Mouse (Mus musculus) ovary, postnatal 14 days (tissue): ENCODE data around the gene Gm45140.
A peak's percentile ranks its signal among the peaks of the same experiment; 100 is the strongest.
"Not testable (repeated sequence)": the region's sequence is repeated elsewhere in the genome, so short reads cannot be mapped to it uniquely, and the experiment has no call there.

Experiments used
- DNase-seq: peaks from one replicate; pipeline ENCODE4 v3.0.0; 2022; ENCODE audit warnings: low spot score

Gm45140 gene

DNA sequence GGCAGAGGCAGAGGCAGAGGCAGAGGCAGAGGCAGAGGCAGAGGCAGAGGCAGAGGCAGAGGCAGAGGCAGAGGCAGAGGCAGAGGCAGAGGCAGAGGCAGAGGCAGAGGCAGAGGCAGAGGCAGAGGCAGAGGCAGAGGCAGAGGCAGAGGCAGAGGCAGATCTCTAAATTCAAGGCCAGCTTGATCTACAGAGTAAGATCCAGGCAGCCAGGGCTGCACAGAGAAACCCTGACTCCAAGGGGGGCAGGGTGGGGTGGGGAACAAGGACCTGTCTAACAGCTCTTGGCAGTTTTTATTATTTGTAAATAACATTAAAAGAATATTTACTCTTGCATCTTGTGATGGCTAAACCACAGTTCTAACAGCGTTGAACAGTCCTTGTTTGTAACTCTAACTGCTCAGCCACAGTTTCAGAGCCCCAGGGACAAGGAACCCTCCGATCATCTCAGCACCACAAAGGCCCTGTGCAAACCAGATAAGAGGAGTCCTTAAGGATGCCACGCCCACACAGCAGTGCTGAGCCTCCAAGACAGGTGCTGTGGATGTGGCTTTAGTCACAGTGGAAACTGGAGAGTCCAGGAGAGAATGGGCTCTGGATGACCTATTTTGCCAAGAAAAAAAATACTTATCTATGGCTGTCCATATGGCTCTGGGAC lies 59.9 kb downstream of the Gm45140 start:
- no peak for DNase-seq

DNA sequence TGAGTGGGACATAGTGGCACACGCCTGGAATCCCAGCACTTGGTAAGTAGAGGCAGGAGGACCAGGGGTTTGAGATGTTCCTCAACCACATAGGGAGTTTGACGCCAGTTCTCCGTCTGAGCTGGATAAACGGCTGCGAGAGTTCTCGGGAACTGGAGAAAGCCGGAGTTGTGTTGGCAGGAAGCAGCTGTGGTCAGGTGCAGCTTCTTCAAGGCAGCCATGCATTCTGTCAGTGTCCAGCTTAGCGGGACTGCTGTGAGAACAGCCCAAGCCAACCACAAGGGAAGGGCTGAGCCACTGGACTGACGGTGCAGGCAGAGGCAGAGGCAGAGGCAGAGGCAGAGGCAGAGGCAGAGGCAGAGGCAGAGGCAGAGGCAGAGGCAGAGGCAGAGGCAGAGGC lies 60.7 kb downstream of the Gm45140 start:
- DNase-seq: no peak

DNA sequence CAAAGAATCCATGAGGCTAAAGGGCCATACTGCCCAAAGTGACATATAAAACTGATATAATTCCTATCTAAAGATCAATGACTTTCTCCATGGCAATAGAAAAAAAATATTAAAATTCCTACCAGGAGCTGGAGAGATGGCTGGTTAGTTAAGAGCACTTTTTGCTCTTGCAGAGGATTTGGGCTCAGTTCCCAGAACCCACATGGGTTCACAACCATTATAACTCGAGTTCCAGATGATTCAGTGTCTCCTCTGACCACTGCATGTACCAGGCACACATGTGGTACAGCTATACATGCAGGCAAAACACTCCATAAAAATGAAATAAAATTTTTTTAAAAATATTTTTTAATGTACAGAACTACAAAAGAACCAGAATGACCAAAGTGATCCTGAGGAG lies 61.1 kb downstream of the Gm45140 start:
- DNase-seq: no peak

DNA sequence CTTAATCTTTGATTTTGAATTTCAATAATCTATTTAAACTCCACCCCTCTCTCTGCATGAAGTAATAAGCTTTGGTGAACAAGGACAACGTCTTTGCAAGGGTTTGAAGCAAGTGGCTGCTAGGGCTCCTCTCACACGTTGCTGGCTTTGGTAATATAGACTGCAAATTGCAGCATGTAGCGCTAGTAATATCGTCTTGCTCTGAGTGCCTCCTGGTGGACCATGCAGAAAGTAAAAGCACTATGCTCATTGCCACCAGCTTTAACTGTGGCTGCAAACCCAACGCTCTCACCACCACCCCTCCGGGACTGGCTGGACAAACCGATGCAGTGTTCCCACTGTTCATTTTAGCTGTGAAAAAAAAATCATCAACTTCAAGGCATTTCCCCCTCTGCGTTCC lies 65.0 kb downstream of the Gm45140 start:
- DNase-seq: no peak

DNA sequence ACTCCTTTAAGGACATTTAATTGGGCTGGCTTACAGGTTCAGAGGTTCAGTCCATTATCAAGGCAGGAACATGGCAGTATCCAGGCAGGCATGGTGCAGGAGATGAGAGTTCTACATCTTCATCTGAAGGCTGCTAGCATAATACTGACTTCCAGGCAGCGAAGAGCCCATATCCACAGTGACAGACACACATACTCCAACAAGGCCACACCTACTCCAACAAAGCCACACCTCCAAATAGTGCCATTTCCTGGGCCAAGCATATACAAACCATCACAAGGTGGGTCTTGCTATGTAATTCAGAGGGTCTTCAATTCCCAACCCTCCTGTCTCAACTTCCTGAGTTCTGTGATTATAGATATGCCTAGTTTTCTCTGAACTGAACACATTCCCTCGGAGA lies 71.3 kb downstream of the Gm45140 start:
- not testable (repeated sequence) for DNase-seq

DNA sequence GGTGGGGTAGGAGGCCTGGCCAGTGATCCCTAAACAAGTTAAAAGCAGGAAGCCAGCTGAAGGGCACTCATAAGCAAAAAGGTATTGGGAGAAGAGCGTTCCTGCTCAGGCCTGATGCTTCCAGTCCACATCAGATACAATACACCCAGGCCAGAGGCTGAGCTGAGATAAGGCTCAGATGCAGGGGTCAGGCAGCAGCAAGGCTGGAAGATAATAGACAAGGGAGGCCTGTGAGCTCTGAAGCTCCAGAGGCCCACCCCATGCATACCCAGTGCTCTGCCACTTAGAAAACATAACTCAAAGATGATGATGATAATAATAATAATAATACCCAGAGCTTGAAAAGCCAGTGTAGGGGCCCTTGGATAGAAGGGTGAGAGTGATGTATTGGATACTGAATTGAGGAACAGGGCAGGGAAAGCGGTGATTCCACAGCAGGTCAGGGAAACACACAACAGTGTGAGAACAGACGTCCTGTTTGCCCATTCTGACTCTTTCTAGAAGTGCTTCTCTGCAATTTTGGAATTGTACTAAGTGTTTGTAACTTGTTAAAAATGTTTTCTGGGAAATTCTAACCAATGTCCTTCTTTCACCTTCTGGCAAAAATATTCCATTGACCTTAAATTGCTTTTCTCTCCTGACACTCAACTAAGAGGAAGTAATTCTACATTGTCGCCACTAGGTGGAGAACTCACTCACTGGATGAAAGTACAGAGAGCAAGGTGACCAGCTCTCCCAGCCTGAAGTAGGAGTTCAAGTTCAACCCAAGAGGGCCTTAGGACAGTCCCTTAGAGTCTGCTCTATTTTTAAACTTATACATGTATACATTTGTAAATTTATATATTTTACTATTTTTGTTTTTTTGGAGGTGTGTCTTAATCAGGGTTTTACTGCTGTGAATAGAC lies 72.0 kb downstream of the Gm45140 start:
- DNase-seq: no peak

DNA sequence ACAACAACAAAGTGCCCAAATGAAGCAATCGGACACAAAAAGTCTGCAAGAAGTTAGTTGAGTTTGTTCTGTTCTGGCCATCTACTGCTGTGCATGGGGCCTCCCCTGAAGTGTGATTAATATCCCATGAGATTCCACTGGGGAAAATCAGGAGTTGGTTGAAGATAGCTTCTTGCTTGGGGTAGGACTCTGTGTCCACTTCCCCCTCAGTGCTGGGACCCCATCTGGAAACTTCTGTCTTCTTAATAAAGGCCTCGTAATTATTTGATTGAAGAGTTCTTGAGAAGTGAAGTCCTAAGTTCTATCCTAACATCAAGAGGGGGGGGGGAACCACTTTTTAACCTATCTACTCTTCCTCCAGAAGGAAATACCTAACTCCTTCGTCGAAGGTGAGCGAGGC lies 73.4 kb downstream of the Gm45140 start:
- no peak for DNase-seq

DNA sequence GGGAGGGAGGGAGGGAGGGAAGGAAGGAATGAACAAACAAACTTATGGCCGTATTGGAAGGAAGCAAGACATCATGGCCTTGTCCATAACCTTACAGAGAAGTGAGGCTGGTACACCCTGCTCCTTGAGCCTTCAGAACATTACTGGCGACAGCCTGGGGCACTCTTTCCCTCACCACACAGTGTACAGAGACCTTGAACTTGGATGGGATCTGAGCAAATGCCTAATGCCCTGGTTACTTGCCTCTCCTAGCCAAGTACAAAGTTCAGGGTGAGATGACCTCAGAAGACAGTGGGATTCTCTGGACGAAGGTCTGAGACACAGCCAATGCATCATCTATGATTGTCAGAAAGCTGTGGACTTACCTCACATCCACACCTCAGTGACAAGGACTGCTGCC lies 75.7 kb downstream of the Gm45140 start:
- no peak for DNase-seq

DNA sequence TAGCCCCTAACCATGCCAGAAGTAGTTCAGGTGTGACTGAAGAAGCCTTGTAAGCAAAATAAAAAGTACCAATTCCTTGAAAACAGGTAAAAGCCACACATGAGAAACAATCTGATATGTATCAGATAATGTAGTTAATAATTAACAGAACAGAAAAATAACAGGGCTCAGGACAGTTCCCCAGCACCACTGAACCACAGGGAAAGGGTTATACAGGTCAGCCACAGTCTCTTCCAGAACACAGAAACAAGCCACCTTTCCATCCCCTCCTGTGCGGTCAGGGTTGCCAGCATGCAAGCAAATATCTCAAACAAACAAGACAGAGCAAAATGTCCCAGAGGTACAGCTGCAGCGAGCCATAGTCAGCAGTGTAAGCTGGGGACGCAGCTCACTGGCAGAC lies 76.2 kb downstream of the Gm45140 start:
- DNase-seq: no peak

DNA sequence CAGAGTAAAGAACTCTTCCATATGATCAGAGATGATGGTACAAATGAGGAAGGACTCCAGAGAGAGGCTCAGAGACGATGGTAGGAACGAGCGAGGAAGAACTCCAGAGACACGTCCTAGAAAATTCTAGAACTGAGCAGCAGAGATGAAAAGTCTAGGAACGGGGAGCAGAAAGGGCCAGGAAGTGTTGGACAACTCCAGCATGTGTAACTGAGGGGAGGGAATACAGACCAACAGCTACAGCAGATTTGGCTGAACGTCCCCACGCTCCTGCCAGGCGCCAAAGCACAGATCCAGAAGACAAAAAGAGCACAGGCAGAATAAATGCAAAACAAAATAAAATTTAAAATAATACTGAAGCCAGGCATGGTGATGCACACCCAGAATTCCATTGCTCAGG lies 78.7 kb downstream of the Gm45140 start:
- DNase-seq: no peak

DNA sequence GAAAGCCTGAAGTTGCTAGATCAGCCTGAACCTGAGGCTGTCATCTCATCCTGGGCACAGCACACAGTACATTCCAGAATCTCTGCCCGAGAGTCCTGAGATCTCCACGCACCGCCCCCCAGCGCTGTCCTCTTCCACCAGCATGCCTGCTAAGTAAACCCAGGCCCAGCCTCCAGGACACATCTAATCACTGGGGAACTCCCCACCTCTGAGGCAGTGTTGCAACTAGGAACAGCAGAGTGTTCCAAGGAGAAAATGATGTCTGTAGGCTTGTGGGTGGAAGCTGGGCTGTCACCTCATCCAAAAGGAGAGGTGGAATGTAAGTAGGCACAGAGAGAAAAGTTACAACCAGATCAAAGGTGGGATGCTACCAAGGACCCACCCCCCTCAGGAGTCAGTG lies 80.4 kb downstream of the Gm45140 start:
- DNase-seq: no peak

DNA sequence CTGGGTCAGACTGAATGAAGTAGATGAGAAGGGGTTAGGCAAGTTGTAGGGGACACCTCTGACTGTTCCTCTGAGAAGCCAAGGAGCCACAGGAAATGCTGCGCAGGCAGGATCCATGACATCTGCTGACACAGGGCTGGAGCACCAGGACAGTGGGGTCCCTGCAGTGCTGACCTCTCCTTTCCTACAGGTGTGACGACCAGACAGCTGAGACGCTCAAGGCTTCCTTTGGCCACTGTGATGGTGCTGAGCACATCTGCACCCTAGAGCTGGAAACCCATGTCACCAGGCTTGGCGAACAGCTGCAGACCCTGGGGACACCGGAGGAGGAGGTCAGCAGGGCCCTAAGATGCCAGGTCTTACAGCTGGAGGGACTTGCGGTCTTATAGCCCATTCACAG lies 84.0 kb downstream of the Gm45140 start:
- no peak for DNase-seq

DNA sequence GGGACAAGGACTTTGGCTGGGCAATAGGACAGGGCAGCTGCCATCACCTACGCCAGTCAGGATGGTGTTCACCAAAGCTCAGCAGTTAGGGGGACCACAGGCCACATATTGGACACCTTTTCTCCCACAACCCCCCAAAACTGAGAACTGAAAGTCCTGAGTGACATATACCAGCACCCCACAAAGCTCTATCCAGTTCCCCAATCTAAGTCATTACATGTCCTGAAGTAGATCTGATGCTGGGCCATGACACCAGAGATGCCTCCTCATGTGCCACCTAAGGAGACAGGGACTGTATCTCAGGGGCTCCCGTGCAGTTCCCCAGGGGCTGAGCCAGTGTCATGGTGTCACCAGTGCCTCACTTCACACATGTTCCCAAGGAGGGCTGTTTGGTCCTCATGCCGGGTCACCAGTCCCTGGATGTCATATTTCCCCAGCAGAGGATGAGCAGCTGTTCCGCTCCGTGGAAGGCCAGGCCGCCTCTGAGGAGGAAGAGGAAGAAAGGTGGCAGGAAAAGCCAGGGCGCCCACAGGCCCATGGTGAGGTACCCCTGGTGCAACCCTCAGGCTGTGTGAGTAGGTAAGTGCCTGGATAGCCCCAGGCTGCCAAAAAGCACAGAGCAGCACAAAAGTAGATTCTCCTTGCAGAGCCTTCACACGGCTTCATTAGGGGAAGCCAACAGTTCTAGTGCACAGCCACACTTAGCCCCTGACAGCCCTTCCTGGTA lies 85.2 kb downstream of the Gm45140 start:
- no peak for DNase-seq

DNA sequence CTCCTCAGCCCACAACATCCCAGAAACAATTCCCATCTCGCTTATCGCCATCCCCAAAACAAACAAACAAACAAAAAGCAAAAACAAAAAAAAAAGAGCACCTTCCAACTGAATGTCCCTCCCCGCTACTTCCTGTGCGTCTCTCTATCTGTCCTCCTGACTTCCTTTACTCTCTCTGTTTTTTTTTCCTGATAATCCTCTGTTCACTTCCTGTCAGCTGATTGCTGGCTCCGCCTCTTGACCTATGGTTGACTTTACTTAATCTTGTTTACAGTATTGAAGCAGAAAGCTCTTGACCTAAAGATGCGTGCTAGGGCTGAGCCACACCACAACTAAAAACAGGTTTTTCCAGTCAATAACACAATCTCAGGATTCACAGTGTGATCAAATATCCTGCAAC lies 87.1 kb downstream of the Gm45140 start:
- no peak for DNase-seq

DNA sequence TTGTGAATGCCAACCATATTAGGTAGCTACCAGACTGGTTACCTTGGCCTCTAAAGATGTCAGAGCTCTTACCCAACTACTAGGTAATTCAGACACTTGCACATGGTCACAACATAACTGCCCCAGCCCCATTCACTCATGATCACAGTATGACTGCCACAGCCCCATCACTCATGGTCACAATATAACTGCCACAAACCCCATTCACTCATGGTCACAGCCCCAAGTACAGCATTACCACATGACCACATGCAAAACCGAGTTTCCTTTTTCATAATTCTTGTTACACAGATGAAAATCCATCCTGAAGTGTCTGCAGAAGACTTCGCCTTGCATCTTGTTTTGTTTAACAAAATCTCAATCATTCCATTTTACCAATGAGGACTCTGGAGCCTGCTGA lies 87.5 kb downstream of the Gm45140 start:
- no peak for DNase-seq

DNA sequence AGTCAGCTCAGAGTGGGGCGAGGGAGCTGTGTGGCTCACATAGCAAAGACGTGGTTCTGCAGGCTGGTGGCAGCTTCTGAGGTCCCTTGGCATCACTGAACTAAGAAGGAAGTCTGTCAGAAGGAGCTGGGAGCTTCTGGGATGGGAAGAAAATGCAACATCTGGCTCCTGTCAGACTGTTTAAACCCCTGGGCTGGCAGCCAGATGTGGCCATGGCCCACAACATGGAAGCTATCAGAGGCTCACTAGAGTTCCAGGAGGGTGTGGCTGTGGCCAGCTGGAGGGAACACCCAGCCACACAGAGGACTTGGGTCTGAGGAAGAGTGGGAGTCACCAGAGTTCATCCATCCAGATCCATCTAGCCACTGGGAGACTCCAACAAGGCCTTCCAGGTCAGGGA lies 88.7 kb downstream of the Gm45140 start:
- DNase-seq: peak; percentile 22

DNA sequence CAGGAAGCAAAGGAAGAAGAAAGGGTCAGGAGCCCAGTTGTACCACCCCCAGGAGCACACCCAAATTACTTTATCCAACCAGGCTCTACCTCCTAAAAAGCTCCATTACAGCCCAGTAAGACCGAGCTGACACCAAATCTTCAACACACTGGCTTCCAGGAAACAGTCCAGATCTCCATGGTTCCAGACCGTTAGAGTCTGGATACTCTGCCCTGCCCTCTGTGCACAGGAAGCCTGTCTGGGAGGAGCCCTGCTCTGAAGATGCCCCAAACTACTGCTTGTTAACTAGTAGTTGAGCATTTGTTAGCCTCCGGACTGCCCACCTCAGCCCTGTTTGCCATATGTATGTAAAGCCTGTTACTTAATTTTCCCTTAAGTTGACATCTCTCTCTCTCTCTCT lies 89.5 kb downstream of the Gm45140 start:
- no peak for DNase-seq

DNA sequence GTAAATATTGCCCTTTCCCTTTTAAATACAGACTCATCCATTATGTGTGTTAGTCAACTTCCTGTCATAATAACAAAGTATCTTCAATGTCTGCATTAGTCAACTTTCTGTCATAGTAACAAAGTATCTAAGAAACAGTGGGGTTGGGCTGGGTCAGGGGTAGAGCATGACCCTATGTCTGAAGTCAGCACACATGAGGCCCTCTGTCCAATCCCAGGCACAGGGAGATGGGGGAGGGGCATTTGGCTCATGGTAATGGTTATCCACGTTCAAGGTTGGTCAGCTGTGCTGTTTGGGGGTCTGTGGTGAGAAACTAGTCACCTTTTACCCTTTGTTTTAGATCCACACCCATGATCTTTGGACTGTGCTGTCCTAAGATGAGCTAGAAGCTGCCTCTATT lies 90.3 kb downstream of the Gm45140 start:
- DNase-seq: no peak

DNA sequence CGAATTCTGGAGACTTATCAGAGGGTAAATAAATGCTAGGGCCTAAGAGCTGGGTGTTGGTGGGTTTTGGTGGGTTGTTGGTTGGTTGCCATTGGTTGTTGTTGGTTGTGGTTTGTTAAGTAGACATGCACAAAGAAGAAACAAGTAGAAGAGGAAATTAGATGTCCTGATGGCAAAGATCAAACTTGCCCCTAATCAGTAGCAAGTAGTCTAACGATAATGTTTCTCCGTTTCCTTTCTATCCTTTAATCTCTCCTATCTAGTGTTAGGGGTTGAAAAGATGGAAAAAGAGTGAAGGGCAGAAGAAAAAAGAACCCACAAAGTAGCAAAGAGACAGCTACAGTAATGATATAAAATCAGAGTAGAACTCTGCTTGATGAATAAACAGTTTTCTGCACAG lies 91.0 kb downstream of the Gm45140 start:
- DNase-seq: no peak

DNA sequence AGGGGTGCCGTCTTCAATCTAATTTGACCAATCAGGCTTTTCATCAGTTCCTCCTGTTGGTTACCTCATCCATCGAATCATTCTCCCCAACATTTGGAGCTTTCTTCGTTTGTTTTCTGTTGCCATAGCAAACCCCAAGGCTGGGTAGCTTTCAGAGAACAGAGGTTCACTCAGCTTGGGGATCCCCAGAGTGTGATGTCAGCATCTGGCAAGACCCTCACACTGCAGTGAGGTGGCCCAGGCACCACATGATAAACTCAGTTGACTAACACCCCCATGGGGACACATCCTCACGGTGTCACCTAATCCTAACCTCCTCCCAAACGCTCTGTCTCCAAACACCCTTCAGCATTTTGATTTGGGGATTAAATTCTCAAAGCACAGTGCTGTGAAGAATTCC lies 92.3 kb downstream of the Gm45140 start:
- DNase-seq: no peak

DNA sequence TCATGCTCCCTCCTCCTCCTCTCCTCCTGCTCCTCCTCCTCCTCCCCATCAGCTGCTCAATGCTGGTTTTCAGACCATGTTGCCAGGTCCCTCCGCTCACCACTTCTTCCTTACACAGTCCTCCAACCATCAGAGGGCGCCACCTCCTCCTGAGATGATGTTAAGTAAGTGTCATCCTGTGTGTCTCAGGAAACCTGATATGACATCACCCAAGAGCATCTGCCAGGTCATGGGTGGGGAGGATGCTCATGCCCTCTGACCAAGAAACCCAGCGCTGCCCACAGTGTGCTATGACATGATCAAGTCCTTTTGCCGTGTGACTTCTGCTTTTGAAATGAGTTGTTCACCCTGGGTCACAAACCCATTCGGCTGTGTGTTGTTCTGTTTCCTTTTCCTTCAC lies 92.8 kb downstream of the Gm45140 start:
- no peak for DNase-seq

DNA sequence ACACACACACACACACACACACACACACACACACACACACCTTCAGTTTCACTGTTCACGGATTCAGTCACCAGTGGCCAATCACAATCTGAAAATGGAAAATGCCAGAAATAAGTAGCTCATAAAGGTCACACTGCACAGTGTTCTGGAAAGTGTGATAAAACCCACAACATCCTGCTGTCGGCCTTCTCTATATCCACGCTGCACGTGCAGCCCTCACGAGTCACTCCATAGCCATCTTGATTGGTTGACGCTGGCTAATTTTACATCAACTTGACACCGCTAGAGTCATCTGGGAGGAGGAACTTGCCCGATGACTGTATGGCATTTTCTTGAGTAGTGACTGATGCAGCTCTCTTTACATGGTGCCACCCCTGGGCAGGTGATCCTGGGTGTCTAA lies 93.6 kb downstream of the Gm45140 start:
- no peak for DNase-seq

DNA sequence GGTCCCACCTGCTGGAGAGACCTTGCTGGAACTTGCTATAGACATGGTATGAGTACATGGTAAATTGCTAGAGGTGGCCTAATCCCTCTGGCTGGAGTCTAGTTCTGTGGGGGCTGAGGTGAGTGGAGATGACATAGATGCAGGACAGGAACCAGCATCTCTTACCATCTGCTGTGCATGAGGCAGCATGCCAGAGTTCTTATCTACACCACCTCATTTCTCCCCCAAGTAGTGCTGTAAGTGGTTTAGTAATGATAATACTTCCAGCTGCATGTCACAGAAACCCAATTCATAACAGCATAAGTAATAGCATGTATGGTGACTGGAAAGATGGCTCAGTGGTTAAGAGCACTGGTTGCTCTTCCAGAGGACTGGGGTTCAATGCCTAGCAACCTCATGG lies 95.1 kb downstream of the Gm45140 start:
- no peak for DNase-seq
